Mouse (Mus musculus): ENCODE measurements at regions not wholly inside any gene's neighbourhood (a gene's known extent, or its start where the extent isn't known, plus 50 kb on each side); places are given as distances from the start of the nearest gene placed in this dataset.

- DNase-seq, result no peak
Observed at GRCm38 (mm10) chr7:68945886-68946863, 197.1 kb upstream of the Arrdc4 start.

GRCm38 (mm10) chr7:68930627-68931334 lies 181.7 kb upstream of the Arrdc4 start:
- no peak for DNase-seq

DNA sequence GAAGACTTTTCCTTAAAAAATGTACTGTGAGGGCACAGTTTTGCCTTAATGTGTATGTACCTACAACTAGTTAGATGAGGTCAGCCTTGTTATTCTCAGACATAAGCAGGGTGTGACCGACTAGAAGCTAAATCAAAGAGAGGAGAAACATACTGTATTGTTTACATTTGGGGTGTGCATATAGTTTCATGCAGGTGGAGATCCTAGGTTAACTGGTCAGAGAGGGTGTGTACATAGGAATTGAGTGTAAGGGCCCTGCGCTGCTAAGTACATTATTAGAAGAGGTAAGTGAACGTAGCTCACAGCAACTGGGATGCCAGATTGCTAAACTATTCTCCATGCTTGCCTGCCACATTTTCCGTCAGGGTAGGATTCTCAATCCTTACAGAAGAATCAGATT lies 180.6 kb upstream of the Arrdc4 start:
- no peak for DNase-seq

DNA sequence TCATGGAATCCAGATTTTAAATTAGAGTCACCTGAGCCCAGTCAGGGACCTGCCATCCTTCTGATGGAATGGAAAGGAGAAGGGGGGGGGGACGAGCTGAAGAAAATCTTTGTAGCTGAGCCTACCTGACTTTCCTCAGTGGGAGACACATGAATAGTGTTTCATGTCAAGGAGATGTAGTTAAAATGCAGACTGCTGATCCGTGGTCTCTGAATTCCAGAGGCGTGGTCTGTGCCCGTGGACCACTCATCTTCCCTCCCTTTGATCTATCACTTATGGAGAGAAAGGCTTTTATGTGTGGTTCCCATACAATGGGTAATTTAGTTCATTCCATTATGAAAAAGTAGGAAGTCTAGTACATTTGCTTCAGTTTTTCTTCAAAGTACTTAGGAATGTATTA lies 176.6 kb upstream of the Arrdc4 start:
- DNase-seq, result no peak

DNA sequence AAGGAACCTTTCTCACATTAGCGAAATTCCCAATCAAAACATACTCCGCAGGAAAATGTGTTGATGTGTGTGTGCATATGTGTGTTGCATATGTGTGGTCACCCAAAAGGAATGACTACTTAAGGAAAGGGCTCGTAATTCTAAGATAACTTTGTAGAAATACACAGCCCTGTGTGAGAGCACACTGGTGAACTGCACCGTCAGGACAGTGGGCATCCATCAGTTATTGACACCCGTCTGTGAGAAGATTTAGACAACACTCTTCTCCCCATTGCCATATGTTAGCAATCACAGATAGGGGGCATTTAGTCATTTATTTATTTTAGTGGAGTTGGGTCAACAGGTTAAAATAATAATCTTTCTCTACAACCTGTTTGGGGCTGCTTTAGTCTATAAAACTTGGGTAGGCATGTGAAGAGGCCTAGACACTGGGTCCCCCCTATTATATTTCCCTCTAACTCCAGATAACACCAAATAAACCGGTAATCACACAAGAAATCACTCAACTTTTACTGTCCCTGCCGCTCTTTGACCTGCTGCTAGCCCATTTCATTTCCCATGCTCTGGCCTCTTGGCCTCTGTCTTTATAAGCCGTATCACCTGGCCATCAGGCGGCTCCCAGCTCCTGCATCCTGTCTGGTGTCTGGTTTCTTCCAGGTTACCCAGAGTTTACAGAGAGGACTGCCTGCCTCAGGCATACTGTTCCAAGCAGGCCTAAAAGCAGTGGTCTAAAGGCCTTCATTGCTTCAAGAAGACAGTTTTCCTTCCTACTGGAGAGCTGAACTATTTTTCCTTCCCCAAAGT lies 169.8 kb upstream of the Arrdc4 start:
- no peak for DNase-seq

GRCm38 (mm10) chr7:68917876-68918200 lies 168.8 kb upstream of the Arrdc4 start:
- no peak for DNase-seq

GRCm38 (mm10) chr7:68917137-68917875 lies 168.3 kb upstream of the Arrdc4 start:
- DNase-seq, result no peak

DNA sequence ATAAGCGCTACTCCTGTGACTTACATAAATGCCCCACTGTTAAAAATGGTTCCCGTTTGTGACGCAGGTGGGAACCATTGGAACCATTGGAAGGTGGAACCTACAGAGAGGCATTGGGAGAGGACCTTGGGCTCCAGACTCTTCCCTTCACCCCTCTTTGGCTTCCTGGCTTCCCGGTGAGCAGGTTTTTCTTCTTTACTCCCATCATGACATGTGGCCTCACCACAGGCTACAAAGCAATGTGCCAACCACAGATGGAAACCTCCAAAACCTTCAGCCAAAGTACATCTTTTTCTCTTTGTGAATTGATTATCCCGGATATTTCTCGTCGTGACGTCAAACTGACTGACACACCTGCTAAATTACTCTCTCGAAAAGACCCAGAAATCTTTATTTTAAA lies 166.9 kb upstream of the Arrdc4 start:
- DNase-seq, result no peak

- no peak for DNase-seq
Observed at GRCm38 (mm10) chr7:68914344-68914743, 165.3 kb upstream of the Arrdc4 start.

- DNase-seq, result no peak
Observed at GRCm38 (mm10) chr7:68911989-68912655, 163.1 kb upstream of the Arrdc4 start.

DNA sequence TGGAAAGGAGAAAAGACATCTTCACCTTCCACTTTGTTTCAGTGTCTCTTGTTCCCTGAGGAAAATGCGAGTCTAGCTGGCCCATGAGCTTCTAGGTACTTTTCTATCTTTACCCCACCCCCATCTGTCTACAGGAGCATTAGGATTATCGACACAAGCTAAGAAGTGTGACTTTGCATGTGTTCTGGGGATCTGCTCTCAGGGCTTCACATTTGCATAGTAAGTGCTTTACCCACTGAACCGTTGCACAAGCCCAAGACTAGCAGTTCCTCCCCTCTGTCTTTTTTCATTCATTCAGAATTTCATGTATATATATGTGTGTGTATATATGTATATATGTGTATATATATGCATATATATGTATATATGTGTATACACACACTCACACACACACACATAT lies 162.5 kb upstream of the Arrdc4 start:
- no peak for DNase-seq

DNA sequence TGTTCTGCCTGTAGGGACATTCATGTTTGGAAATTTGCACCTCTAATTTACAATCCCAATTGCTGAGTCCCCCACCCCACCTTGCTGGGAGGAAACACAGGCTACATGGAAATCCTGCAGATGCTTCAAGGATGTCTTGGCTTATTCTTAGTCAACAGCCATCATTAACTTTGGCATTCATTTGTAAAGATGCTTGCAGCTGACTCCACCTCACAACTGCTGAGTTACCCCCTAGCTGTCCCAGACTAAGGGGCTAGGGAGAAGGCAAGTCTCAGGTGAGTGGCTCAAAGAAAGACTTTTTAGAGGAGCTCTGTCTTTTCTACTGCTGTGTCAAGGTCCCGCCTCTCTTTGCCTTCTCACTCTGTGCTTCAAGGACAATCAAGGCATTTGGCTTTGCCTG lies 160.7 kb upstream of the Arrdc4 start:
- no peak for DNase-seq

DNA sequence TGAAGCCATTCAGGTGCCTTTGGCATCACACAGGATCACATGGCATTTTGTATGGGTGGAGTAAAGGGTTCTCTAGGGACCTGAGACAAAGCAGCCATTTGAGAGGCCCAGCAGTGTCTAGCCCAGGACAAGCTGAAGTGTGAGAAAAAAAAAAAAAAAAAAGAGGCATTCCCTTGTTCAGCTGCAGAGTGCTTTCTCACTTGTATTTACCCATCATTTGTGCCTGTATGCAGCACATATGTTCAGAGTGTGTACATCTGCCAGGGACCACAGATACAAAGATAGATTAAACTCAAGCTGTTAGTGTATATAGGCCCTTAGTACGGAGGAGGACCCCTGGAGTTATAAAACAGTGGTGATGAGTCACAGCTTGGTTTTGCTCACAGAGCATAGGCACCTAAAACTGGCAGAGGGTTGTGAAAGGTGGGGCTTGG lies 159.4 kb upstream of the Arrdc4 start:
- DNase-seq, result no peak

DNA sequence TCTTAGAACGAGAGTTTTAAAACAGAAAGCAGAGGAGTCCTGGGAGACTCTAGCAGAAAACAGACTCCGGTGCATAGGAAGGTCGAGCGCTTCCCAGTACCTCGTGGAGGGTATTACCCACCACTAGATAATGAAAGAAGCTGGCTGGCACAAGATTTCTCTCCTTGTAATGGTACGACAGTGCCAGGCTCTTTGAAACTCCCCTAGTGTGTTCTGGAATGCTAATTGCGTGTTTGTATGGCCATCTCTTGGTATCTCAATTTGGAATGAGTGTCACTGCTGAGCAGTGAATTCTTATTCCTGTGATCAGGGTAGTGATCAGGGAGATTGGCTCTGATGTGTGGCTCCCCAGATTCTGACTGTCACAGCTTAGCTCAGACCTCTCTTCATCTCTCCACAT lies 158.8 kb upstream of the Arrdc4 start:
- no peak for DNase-seq

GRCm38 (mm10) chr7:68906771-68907395 lies 157.8 kb upstream of the Arrdc4 start:
- no peak for DNase-seq

DNA sequence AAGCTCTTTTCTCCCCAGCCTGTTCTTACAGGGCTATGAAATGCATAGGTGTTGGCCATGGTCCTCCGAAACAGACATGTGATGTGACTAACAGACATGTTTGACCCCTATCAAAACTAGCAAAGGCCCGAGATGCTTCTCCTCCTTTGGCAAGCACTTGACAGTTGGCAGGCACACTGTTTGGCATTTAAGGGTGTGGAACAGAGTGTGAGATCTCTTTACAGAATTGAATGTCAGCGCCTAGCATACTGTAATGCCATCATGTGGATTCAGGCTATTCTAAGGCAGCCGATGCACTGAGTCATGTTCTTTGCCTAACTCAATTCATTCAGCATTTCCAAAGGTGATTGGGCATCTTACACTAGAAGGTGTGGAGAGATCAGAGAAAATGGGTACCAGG lies 156.8 kb upstream of the Arrdc4 start:
- DNase-seq, result no peak

- no peak for DNase-seq
Observed at GRCm38 (mm10) chr7:68886173-68886572, 137.1 kb upstream of the Arrdc4 start.

DNA sequence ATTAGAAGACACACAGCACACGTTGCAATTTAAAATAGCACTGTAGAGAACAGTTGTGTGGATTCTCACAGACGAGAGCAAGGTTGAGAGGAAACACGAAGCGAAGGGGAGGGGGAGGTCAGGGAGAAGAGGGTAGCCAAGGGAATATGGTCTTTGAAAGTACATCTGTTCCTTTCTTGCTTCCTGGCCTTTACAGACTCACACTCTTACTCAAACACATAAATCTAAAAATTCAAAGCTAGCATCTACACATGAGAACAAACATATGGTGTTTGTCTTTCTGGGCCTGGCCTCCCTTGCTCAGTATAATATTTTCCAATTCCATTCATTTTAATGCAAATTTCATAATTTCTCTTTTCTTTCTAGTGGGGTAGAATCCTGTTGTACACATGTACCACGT lies 124.0 kb upstream of the Arrdc4 start:
- DNase-seq, result no peak

- DNase-seq, result no peak
Observed at GRCm38 (mm10) chr7:68864322-68865031, 115.4 kb upstream of the Arrdc4 start.

GRCm38 (mm10) chr7:68858471-68859210 lies 109.6 kb upstream of the Arrdc4 start:
- no peak for DNase-seq

Measured in kidney, adult 11 months (tissue).